Mouse (Mus musculus): ENCODE results near the gene Cfhr1. TPM values are rescaled to one million over a fixed set of nuclear protein-coding genes. Genes with fewer than 3 reads are reported as not detected.

Cfhr1 gene
- polyA plus RNA-seq (2015; fragmentation: Illumina TruSeq; extraction: RNeasy Lipid Tissue Mini Kit (QIAGEN cat#74804); ENCODE audit: low read depth, low replicate concordance): not detected

DNA sequence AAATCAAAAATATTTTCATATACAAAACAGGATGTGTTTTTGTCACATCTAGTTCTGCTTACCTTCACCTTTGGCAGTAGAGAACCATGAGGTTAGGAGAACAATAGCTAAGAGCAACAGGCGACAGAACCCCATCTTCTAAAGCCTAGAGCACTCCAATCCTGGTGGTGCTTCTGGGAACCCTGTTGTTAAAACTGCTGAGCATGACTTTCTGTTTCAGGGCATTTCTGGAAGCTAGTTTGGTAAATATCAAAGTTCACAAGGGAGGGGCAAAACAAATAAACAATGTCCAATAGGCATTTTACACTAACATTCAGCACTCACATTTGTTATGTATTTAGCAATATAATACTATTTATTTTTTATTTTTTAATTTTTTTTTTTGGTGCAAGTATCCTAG is at the start of gene Cfhr1:
Gene Cfhr1 (minus strand): TSS at position 249 of the 400 bp plus-strand sequence.

GRCm38 (mm10) chr1:139501258-139501752 is 58.8 kb downstream of the Cfhr1 start, which contains the start of gene F13b:
TSS of gene F13b (plus strand) at chr1:139501702.

Other genes with a start within 250 kb of the Cfhr1 start
- gene Crb1, start 183.2 kb downstream of the Cfhr1 start, polyA plus RNA-seq (2015; fragmentation: Illumina TruSeq; extraction: RNeasy Lipid Tissue Mini Kit (QIAGEN cat#74804); ENCODE audit: low read depth, low replicate concordance): 0.55 TPM
- gene Zbtb41, start 138.0 kb downstream of the Cfhr1 start, polyA plus RNA-seq (2015; fragmentation: Illumina TruSeq; extraction: RNeasy Lipid Tissue Mini Kit (QIAGEN cat#74804); ENCODE audit: low read depth, low replicate concordance): 12.9 TPM
- 0.21 TPM for gene Aspm, start 105.5 kb downstream of the Cfhr1 start, polyA plus RNA-seq (2015; fragmentation: Illumina TruSeq; extraction: RNeasy Lipid Tissue Mini Kit (QIAGEN cat#74804); ENCODE audit: low read depth, low replicate concordance)
- gene F13b, start 58.6 kb downstream of the Cfhr1 start, polyA plus RNA-seq (2015; fragmentation: Illumina TruSeq; extraction: RNeasy Lipid Tissue Mini Kit (QIAGEN cat#74804); ENCODE audit: low read depth, low replicate concordance): not detected
- gene Gm4788, start 221.0 kb upstream of the Cfhr1 start, polyA plus RNA-seq (2015; fragmentation: Illumina TruSeq; extraction: RNeasy Lipid Tissue Mini Kit (QIAGEN cat#74804); ENCODE audit: low read depth, low replicate concordance): not detected